Mouse (Mus musculus) lung, embryonic 16.5 days (tissue): Measurements from ENCODE around the gene Osgep. TPM values are rescaled to one million over a fixed set of nuclear protein-coding genes. Genes with fewer than 3 reads are reported as not detected.
"Not testable (repeated sequence)": the region's sequence is repeated elsewhere in the genome, so short reads cannot be mapped to it uniquely, and the experiment has no call there.

Experiments used
- ATAC-seq: fragments of 200-750 bp; cut with Nextera tagmentation; 2 replicates; pipeline ENCODE4 v1.8.0; 2017; ENCODE audit warnings: low read depth, mild to moderate bottlenecking, moderate library complexity
- H3K27ac ChIP-seq: fragments of 300-500 bp; sonication (generic); 2 replicates; pipeline ENCODE4 v1.5.1; 2014; ENCODE audit warnings: mild to moderate bottlenecking, control low read depth, low read length
- H3K27me3 ChIP-seq: fragments of 300-500 bp; sonication (generic); 2 replicates; pipeline ENCODE4 v1.6.1; 2014; ENCODE audit warnings: low read depth, low read length, mixed read lengths; ENCODE audit not compliant: control insufficient read depth, insufficient read depth
- H3K36me3 ChIP-seq: fragments of 300-500 bp; sonication (generic); 2 replicates; pipeline ENCODE4 v1.6.1; 2014; ENCODE audit warnings: low read length; ENCODE audit not compliant: control insufficient read depth, insufficient read depth
- H3K4me1 ChIP-seq: fragments of 300-500 bp; sonication (generic); replicated peaks from 2 replicates; pipeline ENCODE4 v1.6.1; 2014; ENCODE audit warnings: low read length, mixed read lengths; ENCODE audit not compliant: control insufficient read depth, insufficient read depth
- H3K4me2 ChIP-seq: fragments of 300-500 bp; sonication (generic); 2 replicates; pipeline ENCODE4 v1.6.1; 2014; ENCODE audit warnings: low read depth, low read length, control low read depth
- H3K4me3 ChIP-seq: fragments of 300-500 bp; sonication (generic); 2 replicates; pipeline ENCODE4 v1.5.1; 2014; ENCODE audit warnings: mild to moderate bottlenecking, low read length, control low read depth
- H3K9ac ChIP-seq: fragments of 300-500 bp; sonication (generic); 2 replicates; pipeline ENCODE4 v1.6.1; 2014; ENCODE audit warnings: low read length, control low read depth
- H3K9me3 ChIP-seq: fragments of 300-500 bp; sonication (generic); 2 replicates; pipeline ENCODE4 v1.6.1; 2016; ENCODE audit warnings: low read length; ENCODE audit not compliant: control insufficient read depth
- WGBS: fragments of 180-500 bp; shearing (Covaris S2); extraction: QIAGEN DNeasy Blood & Tissue Kit; methylation state at CpG from one replicate; pipeline ENCODE4 v1.1.7; 2014; 5-methylcytosine and 5-hydroxymethylcytosine counted together
- polyA plus RNA-seq: library from polyadenylated mRNA; unstranded; fragments of >200 nt; fragmentation: Nextera tagmentation; extraction: Ambion mirVana; gene quantifications from 2 replicates; pipeline ENCODE4 v1.2.1, GENCODE M21; 2015

Osgep gene
- 153 and 171 TPM in 2 replicates for polyA plus RNA-seq

- Histone ChIP-seq H3K27ac (peak within 1 kb of the TSS; percentile 94), H3K36me3 (peaks cover 22% of the 10 kb centered on the region), H3K4me2 (peak within 1 kb of the TSS; percentile 89), H3K4me1 (peaks cover 13% of the 10 kb centered on the region), H3K27me3 (no peaks in the 10 kb centered on the region), H3K9me3 (no peaks in the 10 kb centered on the region), H3K9ac (peak within 1 kb of the TSS; percentile 85), H3K4me3 (peak within 1 kb of the TSS; percentile 88)
- under 1% methylated on average over 57 of the region's 57 CpGs for WGBS
- peak; percentile 95 for ATAC-seq
These were observed at the start of gene Osgep, which contains the start of gene Apex1 for GRCm38 (mm10) chr14:50924281-50925064. TSS of gene Osgep (minus strand) at chr14:50924893. TSS of gene Apex1 (plus strand) at chr14:50924968.

GRCm38 (mm10) chr14:50973700-50974099, 49.0 kb upstream of the Osgep start:
- Histone ChIP-seq H3K27ac (no peak overlapping the region), H3K4me1 (no peaks in the 10 kb centered on the region)

GRCm38 (mm10) chr14:50973054-50973453, 48.4 kb upstream of the Osgep start:
- ATAC-seq, H3K27me3 ChIP-seq, H3K9me3 ChIP-seq, H3K9ac ChIP-seq, H3K4me2 ChIP-seq, H3K4me3 ChIP-seq, H3K4me1 ChIP-seq, H3K27ac ChIP-seq, H3K36me3 ChIP-seq: not testable (repeated sequence)
- WGBS = 87% methylated on average over 5 of the region's 5 CpGs

More at GRCm38 (mm10) chr14:50973700-50974099, 49.0 kb upstream of the Osgep start:
- no peak overlapping the region for H3K9ac ChIP-seq
- H3K4me3 ChIP-seq = no peak overlapping the region
- no peaks in the 10 kb centered on the region for H3K27me3 ChIP-seq
- 31% methylated on average over 4 of the region's 4 CpGs for WGBS
- no peak; the same call in 1 of the 2 replicates for ATAC-seq
- no peaks in the 10 kb centered on the region for H3K9me3 ChIP-seq
- no peaks in the 10 kb centered on the region for H3K36me3 ChIP-seq
- H3K4me2 ChIP-seq = no peak overlapping the region

GRCm38 (mm10) chr14:50970822-50971221, 46.1 kb upstream of the Osgep start:
- no peaks in the 10 kb centered on the region for H3K9me3 ChIP-seq
- H3K27ac ChIP-seq = no peak overlapping the region
- no peaks in the 10 kb centered on the region for H3K27me3 ChIP-seq
- no peaks in the 10 kb centered on the region for H3K36me3 ChIP-seq
- no peak overlapping the region for H3K4me3 ChIP-seq
- H3K9ac ChIP-seq = no peak overlapping the region
- ATAC-seq = no peak
- H3K4me2 ChIP-seq = no peak overlapping the region
- WGBS = 41% methylated on average over 1 of the region's 1 CpGs
- no peaks in the 10 kb centered on the region for H3K4me1 ChIP-seq

- Histone ChIP-seq H3K36me3 (no peaks in the 10 kb centered on the region), H3K4me1 (no peaks in the 10 kb centered on the region), H3K4me2 (no peak overlapping the region), H3K27ac (no peak overlapping the region), H3K9ac (no peak overlapping the region), H3K27me3 (no peaks in the 10 kb centered on the region), H3K9me3 (no peaks in the 10 kb centered on the region), H3K4me3 (no peak overlapping the region)
- no peak for ATAC-seq
- WGBS = 37% methylated on average over 12 of the region's 12 CpGs
These were observed 45.2 kb upstream of the Osgep start for GRCm38 (mm10) chr14:50969558-50970544.

GRCm38 (mm10) chr14:50969041-50969440, 44.3 kb upstream of the Osgep start:
- Histone ChIP-seq H3K9ac (no peak overlapping the region), H3K4me3 (no peak overlapping the region), H3K9me3 (no peaks in the 10 kb centered on the region), H3K27ac (no peak overlapping the region), H3K27me3 (no peaks in the 10 kb centered on the region), H3K36me3 (no peaks in the 10 kb centered on the region), H3K4me1 (no peaks in the 10 kb centered on the region), H3K4me2 (no peak overlapping the region)
- 26% methylated on average over 1 of the region's 1 CpGs for WGBS
- no peak for ATAC-seq

- Histone ChIP-seq H3K36me3 (no peaks in the 10 kb centered on the region), H3K4me2 (no peak overlapping the region), H3K27me3 (no peaks in the 10 kb centered on the region), H3K9me3 (no peaks in the 10 kb centered on the region), H3K27ac (no peak overlapping the region), H3K9ac (no peak overlapping the region), H3K4me3 (no peak overlapping the region), H3K4me1 (no peaks in the 10 kb centered on the region)
- no peak for ATAC-seq
- 85% methylated on average over 5 of the region's 5 CpGs for WGBS
These were observed 43.7 kb upstream of the Osgep start for GRCm38 (mm10) chr14:50968216-50968980.

- 84% methylated on average over 5 of the region's 5 CpGs for WGBS
- not testable (repeated sequence) for ATAC-seq, H3K9ac ChIP-seq
These were observed 33.7 kb upstream of the Osgep start for GRCm38 (mm10) chr14:50958289-50958995.

More at GRCm38 (mm10) chr14:50958289-50958995, 33.7 kb upstream of the Osgep start:
- H3K4me2 ChIP-seq, H3K27ac ChIP-seq, H3K4me3 ChIP-seq, H3K9me3 ChIP-seq, H3K4me1 ChIP-seq, H3K36me3 ChIP-seq, H3K27me3 ChIP-seq: not testable (repeated sequence)
